Mouse (Mus musculus) thymus, adult 2 months (tissue): ENCODE data around the gene Nrg3. TPM values are rescaled to one million over a fixed set of nuclear protein-coding genes. Genes with fewer than 3 reads are reported as not detected.

Experiments
- DNase-seq: peaks from one replicate; pipeline ENCODE4 v3.0.0; 2021
- H3K27ac ChIP-seq: fragments of 200-500 bp; 2 replicates; pipeline ENCODE4 v1.5.1; 2012; ENCODE audit warnings: low read length, control low read depth; ENCODE audit not compliant: control insufficient read depth, insufficient read depth
- H3K27me3 ChIP-seq: fragments of 200-500 bp; 2 replicates; pipeline ENCODE4 v1.6.1; 2012; ENCODE audit warnings: mild to moderate bottlenecking, low read length, moderate library complexity, mixed read lengths; ENCODE audit not compliant: control insufficient read depth, insufficient read depth
- H3K36me3 ChIP-seq: fragments of 200-500 bp; 2 replicates; pipeline ENCODE4 v1.6.1; 2012; ENCODE audit warnings: mild to moderate bottlenecking, low read length, moderate library complexity; ENCODE audit not compliant: control insufficient read depth, insufficient read depth
- H3K4me1 ChIP-seq: fragments of 200-500 bp; replicated peaks from 2 replicates; pipeline ENCODE4 v1.6.1; 2012; ENCODE audit warnings: low read length; ENCODE audit not compliant: control insufficient read depth, insufficient read depth
- H3K4me3 ChIP-seq: fragments of 200-500 bp; 2 replicates; pipeline ENCODE4 v1.5.1; 2012; ENCODE audit warnings: mild to moderate bottlenecking, low read length, control low read depth, moderate library complexity; ENCODE audit not compliant: control insufficient read depth, insufficient read depth
- CTCF ChIP-seq: fragments of 200-500 bp; IDR thresholded peaks from 2 replicates; pipeline ENCODE4 v1.5.1; 2012; ENCODE audit warnings: mild to moderate bottlenecking, control low read depth, low read length, moderate library complexity, borderline replicate concordance; ENCODE audit not compliant: control insufficient read depth, poor library complexity, insufficient read depth; ENCODE audit errors: extremely low read depth
- POLR2A ChIP-seq: fragments of 200-500 bp; IDR thresholded peaks from 2 replicates; pipeline ENCODE4 v1.6.1; 2012; ENCODE audit warnings: mild to moderate bottlenecking, low read length, control low read depth, moderate library complexity; ENCODE audit not compliant: control insufficient read depth, poor library complexity, insufficient read depth; ENCODE audit errors: extremely low read depth
- WGBS: fragments of 180-500 bp; shearing (Covaris S2); methylation state at CpG from one replicate; pipeline ENCODE4 v1.1.7; 2018; 5-methylcytosine and 5-hydroxymethylcytosine counted together
- polyA plus RNA-seq: library from polyadenylated mRNA; depleted of rRNA; stranded (reverse); fragments of >200 nt; gene quantifications from 2 replicates; pipeline ENCODE4 v1.2.3, GENCODE M21; 2012

Nrg3 gene
- polyA plus RNA-seq, 1 experiment: not detected

- Histone ChIP-seq H3K4me3 (no peak overlapping the region), H3K4me1 (no peaks in the 10 kb centered on the region), H3K27me3 (no peaks in the 10 kb centered on the region), H3K27ac (no peak overlapping the region), H3K36me3 (no peaks in the 10 kb centered on the region)
- no peak for DNase-seq
- no peak for TF ChIP-seq POLR2A
- no peak for TF ChIP-seq CTCF
- 82% methylated on average over 1 of the region's 1 CpGs for WGBS
Measured at GRCm38 (mm10) chr14:38824891-38825290, 648.0 kb downstream of the Nrg3 start.

- no peak overlapping the region for H3K27ac ChIP-seq
- WGBS: 86% methylated on average over 3 of the region's 3 CpGs
- TF ChIP-seq POLR2A (no peak), CTCF (no peak)
- no peaks in the 10 kb centered on the region for H3K36me3 ChIP-seq
- DNase-seq: no peak
- H3K27me3 ChIP-seq: no peaks in the 10 kb centered on the region
- no peak overlapping the region for H3K4me3 ChIP-seq
- H3K4me1 ChIP-seq: no peaks in the 10 kb centered on the region
Measured at GRCm38 (mm10) chr14:38797027-38797426, 675.9 kb downstream of the Nrg3 start.

GRCm38 (mm10) chr14:38775291-38776116 is 697.4 kb downstream of the Nrg3 start:
- Histone ChIP-seq H3K27ac (no peak overlapping the region), H3K27me3 (no peaks in the 10 kb centered on the region), H3K4me1 (no peaks in the 10 kb centered on the region), H3K36me3 (no peaks in the 10 kb centered on the region), H3K4me3 (no peak overlapping the region)
- no peak for TF ChIP-seq CTCF
- no peak for TF ChIP-seq POLR2A
- WGBS: 86% methylated on average over 5 of the region's 5 CpGs
- no peak for DNase-seq

GRCm38 (mm10) chr14:38774811-38775210 is 698.1 kb downstream of the Nrg3 start:
- TF ChIP-seq CTCF (no peak), POLR2A (no peak)

GRCm38 (mm10) chr14:38730465-38730864 is 742.4 kb downstream of the Nrg3 start:
- TF ChIP-seq POLR2A: no peak
- no peak for DNase-seq
- H3K27me3 ChIP-seq: no peaks in the 10 kb centered on the region
- no peaks in the 10 kb centered on the region for H3K36me3 ChIP-seq
- no peak overlapping the region for H3K27ac ChIP-seq
- H3K4me1 ChIP-seq: no peaks in the 10 kb centered on the region
- no peak overlapping the region for H3K4me3 ChIP-seq

More at GRCm38 (mm10) chr14:38774811-38775210, 698.1 kb downstream of the Nrg3 start:
- no peak for DNase-seq
- 57% methylated on average over 1 of the region's 1 CpGs for WGBS
- Histone ChIP-seq H3K27me3 (no peaks in the 10 kb centered on the region), H3K27ac (no peak overlapping the region), H3K4me3 (no peak overlapping the region), H3K36me3 (no peaks in the 10 kb centered on the region), H3K4me1 (no peaks in the 10 kb centered on the region)

GRCm38 (mm10) chr14:38703894-38704293 is 769.0 kb downstream of the Nrg3 start:
- no peak for DNase-seq
- H3K4me1 ChIP-seq: no peaks in the 10 kb centered on the region
- H3K4me3 ChIP-seq: no peak overlapping the region
- H3K27me3 ChIP-seq: no peaks in the 10 kb centered on the region
- TF ChIP-seq CTCF: no peak
- no peak for TF ChIP-seq POLR2A
- H3K27ac ChIP-seq: no peak overlapping the region
- H3K36me3 ChIP-seq: no peaks in the 10 kb centered on the region
- 51% methylated on average over 4 of the region's 4 CpGs for WGBS

GRCm38 (mm10) chr14:38702596-38703393 is 770.1 kb downstream of the Nrg3 start:
- WGBS: 86% methylated on average over 9 of the region's 9 CpGs
- H3K4me1 ChIP-seq: no peaks in the 10 kb centered on the region
- H3K27ac ChIP-seq: no peak overlapping the region
- no peak overlapping the region for H3K4me3 ChIP-seq
- DNase-seq: no peak
- TF ChIP-seq POLR2A (no peak), CTCF (no peak)
- no peaks in the 10 kb centered on the region for H3K27me3 ChIP-seq
- no peaks in the 10 kb centered on the region for H3K36me3 ChIP-seq
